Mouse (Mus musculus) c-Kit-positive CD71-positive TER-119-negative erythroid progenitor cells, embryonic 14.5 days (primary cell): ENCODE data around the gene Mef2b.
A peak's percentile ranks its signal among the peaks of the same experiment; 100 is the strongest.

Experiments used
- DNase-seq: peaks from one replicate; pipeline ENCODE4 v3.0.0-alpha.2; 2013; ENCODE audit warnings: low read depth

Gene Mef2b

GRCm38 (mm10) chr8:70134086-70134485, 5.4 kb upstream of the Mef2b start:
- DNase-seq, result no peak

- DNase-seq, result no peak
Observed at GRCm38 (mm10) chr8:70134931-70135330, 4.6 kb upstream of the Mef2b start.

- DNase-seq, result no peak
Observed at GRCm38 (mm10) chr8:70136591-70136990, 2.9 kb upstream of the Mef2b start.

GRCm38 (mm10) chr8:70137890-70138289, 1.6 kb upstream of the Mef2b start:
- DNase-seq, result no peak

- no peak for DNase-seq
Observed at GRCm38 (mm10) chr8:70139981-70140380, 470 bp downstream of the Mef2b start.

GRCm38 (mm10) chr8:70147678-70148607, 8.4 kb downstream of the Mef2b start:
- DNase-seq, result no peak

- DNase-seq, result no peak
Observed at GRCm38 (mm10) chr8:70150158-70150557, 10.6 kb downstream of the Mef2b start.

GRCm38 (mm10) chr8:70152537-70153257, 13.2 kb downstream of the Mef2b start:
- peak; percentile 84 for DNase-seq

GRCm38 (mm10) chr8:70157240-70157800, 17.8 kb downstream of the Mef2b start:
- DNase-seq, result no peak

- DNase-seq, result no peak
Observed at GRCm38 (mm10) chr8:70158069-70158853, 18.8 kb downstream of the Mef2b start.

- DNase-seq, result no peak
Observed at GRCm38 (mm10) chr8:70159211-70159610, 19.7 kb downstream of the Mef2b start.

GRCm38 (mm10) chr8:70160015-70160414, 20.5 kb downstream of the Mef2b start:
- no peak for DNase-seq

- no peak for DNase-seq
Observed at GRCm38 (mm10) chr8:70163316-70163715, 23.8 kb downstream of the Mef2b start.

- peak; percentile 51 for DNase-seq
Observed at GRCm38 (mm10) chr8:70166504-70167110, 27.1 kb downstream of the Mef2b start.

- DNase-seq, result no peak
Observed at GRCm38 (mm10) chr8:70170116-70170515, 30.6 kb downstream of the Mef2b start.

GRCm38 (mm10) chr8:70170748-70171147, 31.2 kb downstream of the Mef2b start:
- DNase-seq, result no peak

- no peak for DNase-seq
Observed at GRCm38 (mm10) chr8:70171240-70171639, 31.7 kb downstream of the Mef2b start.

- peak; percentile 97 for DNase-seq
Observed at GRCm38 (mm10) chr8:70172043-70172681, 32.7 kb downstream of the Mef2b start, which contains the start of gene Tmem161a. TSS of gene Tmem161a (plus strand) at chr8:70172356.

- no peak for DNase-seq
Observed at GRCm38 (mm10) chr8:70173320-70173719, 33.8 kb downstream of the Mef2b start.

- no peak for DNase-seq
Observed at GRCm38 (mm10) chr8:70174079-70174478, 34.6 kb downstream of the Mef2b start.

GRCm38 (mm10) chr8:70178231-70178630, 38.7 kb downstream of the Mef2b start:
- no peak for DNase-seq
